Mouse (Mus musculus) limb, embryonic 12.5 days (tissue): ENCODE results near the gene Eva1b. TPM values are rescaled to one million over a fixed set of nuclear protein-coding genes. Genes with fewer than 3 reads are reported as not detected.

Experiments
- ATAC-seq: fragments of 200-750 bp; cut with Nextera tagmentation; 2 replicates; pipeline ENCODE4 v1.8.0; 2017; ENCODE audit warnings: low read depth, moderate TSS enrichment; ENCODE audit not compliant: insufficient number of reproducible peaks, insufficient read depth, low FRiP score, low TSS enrichment
- H3K27ac ChIP-seq: fragments of 300-500 bp; sonication (generic); 2 replicates; pipeline ENCODE4 v1.5.1; 2016; ENCODE audit warnings: mild to moderate bottlenecking, moderate library complexity
- H3K27me3 ChIP-seq: fragments of 300-500 bp; sonication (generic); 2 replicates; pipeline ENCODE4 v1.6.1; 2016; ENCODE audit warnings: mild to moderate bottlenecking, moderate library complexity
- H3K36me3 ChIP-seq: fragments of 300-500 bp; sonication (generic); 2 replicates; pipeline ENCODE4 v1.6.1; 2016; ENCODE audit warnings: mild to moderate bottlenecking, moderate library complexity
- H3K4me1 ChIP-seq: fragments of 300-500 bp; sonication (generic); replicated peaks from 2 replicates; pipeline ENCODE4 v1.6.1; 2016
- H3K4me2 ChIP-seq: fragments of 300-500 bp; sonication (generic); 2 replicates; pipeline ENCODE4 v1.6.1; 2016; ENCODE audit warnings: mild to moderate bottlenecking, moderate library complexity
- H3K4me3 ChIP-seq: fragments of 300-500 bp; sonication (generic); replicated peaks from 2 replicates; pipeline ENCODE4 v1.5.1; 2016; ENCODE audit warnings: mild to moderate bottlenecking
- H3K9ac ChIP-seq: fragments of 300-500 bp; sonication (generic); replicated peaks from 2 replicates; pipeline ENCODE4 v1.6.1; 2016; ENCODE audit warnings: mild to moderate bottlenecking, moderate library complexity
- H3K9me3 ChIP-seq: fragments of 300-500 bp; sonication (generic); 2 replicates; pipeline ENCODE4 v1.6.1; 2016; ENCODE audit warnings: mild to moderate bottlenecking, moderate library complexity
- WGBS: fragments of 180-500 bp; shearing (Covaris S2); methylation state at CpG from one replicate; pipeline ENCODE4 v1.1.7; 2016; 5-methylcytosine and 5-hydroxymethylcytosine counted together
- polyA plus RNA-seq: library from polyadenylated mRNA; unstranded; fragments of >200 nt; fragmentation: Nextera tagmentation; extraction: Ambion mirVana; gene quantifications from 2 replicates; pipeline ENCODE4 v1.2.1, GENCODE M21; 2016

The Eva1b gene
- 65.6 and 67.5 TPM in 2 replicates for polyA plus RNA-seq

DNA sequence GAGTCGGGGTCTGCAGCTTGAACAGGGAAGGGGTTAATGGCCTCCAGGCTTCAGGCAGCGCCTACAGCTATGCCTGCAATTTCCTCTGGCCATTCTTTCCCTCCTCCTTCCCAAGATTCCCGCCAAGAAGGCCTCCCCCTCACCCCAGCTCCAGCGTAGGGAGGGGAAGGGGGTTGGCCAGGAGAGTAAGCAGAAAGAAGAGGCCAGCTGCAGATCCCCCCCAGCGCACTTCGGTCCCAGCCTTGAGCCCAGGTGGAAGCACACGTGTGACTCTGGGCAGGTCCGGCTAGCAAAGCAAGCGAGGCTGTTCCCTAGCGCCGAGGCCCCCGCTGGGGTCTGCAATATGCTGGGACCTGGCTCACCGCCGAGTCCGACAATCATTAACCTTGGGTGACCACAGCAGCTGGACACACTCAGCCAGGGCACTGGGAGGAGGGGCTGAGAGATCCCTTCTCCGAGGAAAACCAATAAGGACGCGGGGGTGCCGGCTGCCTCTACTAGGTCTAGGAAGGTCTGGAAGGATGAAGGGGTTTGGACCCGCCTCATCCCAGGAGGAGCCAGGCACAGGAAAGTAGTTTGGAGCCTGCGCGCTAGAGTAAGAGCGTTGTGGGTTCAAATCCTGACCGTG lies at the start of gene Eva1b:
TSS of gene Eva1b (plus strand) at position 212 of the 628 bp plus-strand sequence.
- H3K27ac ChIP-seq, result peak within 1 kb of the TSS; percentile 98
- WGBS, result under 1% methylated on average over 23 of the region's 24 CpGs
- peak; percentile 43 for ATAC-seq
- H3K9me3 ChIP-seq, result no peaks in the 10 kb centered on the region
- H3K4me2 ChIP-seq, result peak within 1 kb of the TSS; percentile 99
- H3K36me3 ChIP-seq, result peaks cover 11% of the 10 kb centered on the region; the same call in 1 of the 2 replicates
- peak within 1 kb of the TSS; percentile 92 for H3K9ac ChIP-seq
- peaks cover 57% of the 10 kb centered on the region for H3K4me1 ChIP-seq
- peak within 1 kb of the TSS; percentile 80 for H3K4me3 ChIP-seq
- no peaks in the 10 kb centered on the region for H3K27me3 ChIP-seq

DNA sequence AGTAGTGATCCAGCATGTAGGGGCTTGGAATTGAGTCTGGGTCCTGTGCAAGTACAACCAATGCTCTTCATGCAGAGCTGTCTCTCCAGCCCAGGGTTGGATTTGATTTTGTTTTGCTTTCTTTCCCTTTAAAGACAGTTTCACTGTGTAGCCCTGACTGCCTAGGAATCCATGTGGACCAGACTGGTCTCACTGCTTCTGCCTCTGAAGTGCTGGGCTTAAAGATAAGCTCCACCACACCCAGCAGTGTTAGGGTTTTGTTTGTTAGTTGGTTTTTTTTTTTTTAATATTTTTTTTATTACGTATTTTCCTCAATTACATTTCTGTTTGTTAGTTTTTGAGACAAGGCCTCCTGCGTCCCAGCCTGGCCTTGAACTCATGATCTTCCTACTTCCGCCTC lies 48.2 kb upstream of the Eva1b start:
- WGBS, result 89% methylated on average over 3 of the region's 3 CpGs

DNA sequence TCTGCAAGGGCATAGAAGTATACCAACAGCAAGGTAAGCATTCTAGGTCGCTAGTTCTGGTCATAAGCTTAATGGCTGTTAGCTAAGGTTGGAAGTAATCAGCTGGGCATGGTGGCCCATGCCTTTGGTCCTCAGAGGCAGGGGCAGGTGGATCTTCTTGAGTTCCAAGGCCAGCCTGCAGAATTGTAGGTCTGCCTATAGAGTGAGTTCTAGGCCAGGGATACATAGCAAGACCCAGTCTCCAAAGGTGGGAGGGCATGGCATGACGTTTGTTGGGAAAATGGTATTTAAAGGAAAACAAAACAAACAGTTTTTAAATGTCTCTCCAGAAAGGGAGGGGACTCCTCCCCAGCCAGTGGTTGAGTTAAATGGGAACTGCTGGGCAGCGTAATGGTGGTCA lies 46.8 kb upstream of the Eva1b start:
- H3K27me3 ChIP-seq, result 0 out of 2 replicates have a peak, but pooled peaks cover 3% of the 10 kb centered on the region
- H3K4me1 ChIP-seq, result peaks cover 24% of the 10 kb centered on the region
- no peak overlapping the region for H3K9ac ChIP-seq
- no peak overlapping the region for H3K27ac ChIP-seq
- ATAC-seq, result no peak
- 86% methylated on average over 3 of the region's 3 CpGs for WGBS
- H3K36me3 ChIP-seq, result peaks cover 16% of the 10 kb centered on the region; the same call in 1 of the 2 replicates
- H3K4me2 ChIP-seq, result no peak overlapping the region
- no peaks in the 10 kb centered on the region for H3K9me3 ChIP-seq
- H3K4me3 ChIP-seq, result no peak overlapping the region

More for the DNA sequence above, 48.2 kb upstream of the Eva1b start:
- peaks cover 16% of the 10 kb centered on the region; the same call in 1 of the 2 replicates for H3K36me3 ChIP-seq
- H3K27me3 ChIP-seq, result no peaks in the 10 kb centered on the region
- peaks cover 13% of the 10 kb centered on the region for H3K4me1 ChIP-seq
- no peak overlapping the region for H3K27ac ChIP-seq
- no peak overlapping the region for H3K4me2 ChIP-seq
- H3K9me3 ChIP-seq, result no peaks in the 10 kb centered on the region
- ATAC-seq, result no peak
- no peak overlapping the region for H3K9ac ChIP-seq
- H3K4me3 ChIP-seq, result no peak overlapping the region

DNA sequence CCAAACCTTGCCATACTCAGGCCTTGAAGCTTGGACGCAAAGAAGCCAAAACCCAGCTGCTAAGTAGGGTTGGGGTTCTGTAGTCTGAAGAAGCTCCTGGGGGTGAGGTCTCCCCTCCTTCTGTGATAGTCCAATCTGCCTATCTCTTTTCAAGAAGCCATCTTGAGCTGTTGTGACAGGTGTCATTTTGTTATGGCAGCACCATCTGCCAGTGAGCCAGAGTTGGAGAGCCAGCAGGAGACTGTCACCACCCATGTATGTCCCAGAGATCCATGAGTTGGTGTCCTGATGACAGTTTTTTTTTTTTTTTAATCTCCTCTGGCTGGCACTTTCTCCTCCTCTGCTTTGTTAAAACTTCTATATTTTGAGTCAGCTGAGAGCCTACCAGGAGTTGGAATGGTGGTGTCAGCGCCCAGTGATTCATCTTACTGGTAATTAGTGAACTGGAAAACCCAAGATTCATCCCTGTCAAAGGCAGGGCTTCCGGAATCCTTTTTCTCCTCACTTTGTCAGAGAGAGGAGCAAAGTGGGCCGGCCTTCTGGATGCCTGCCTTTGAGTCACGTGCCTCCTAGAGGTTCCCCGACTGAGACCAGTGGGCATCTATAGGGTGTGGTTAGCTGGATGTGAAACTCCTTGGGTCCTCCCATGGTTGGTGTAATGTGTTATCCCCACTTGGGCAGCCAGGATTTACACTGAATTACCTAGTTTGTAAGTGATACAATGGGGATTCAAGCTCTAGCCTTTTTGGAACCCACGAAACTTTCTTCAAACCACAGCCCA lies 45.3 kb upstream of the Eva1b start:
- H3K9ac ChIP-seq, result no peak overlapping the region
- no peak for ATAC-seq
- 47% methylated on average over 7 of the region's 7 CpGs for WGBS
- H3K4me1 ChIP-seq, result peaks cover 27% of the 10 kb centered on the region
- no peak overlapping the region for H3K27ac ChIP-seq
- H3K4me2 ChIP-seq, result peak overlapping the region; percentile 96
- peaks cover 16% of the 10 kb centered on the region; the same call in 1 of the 2 replicates for H3K36me3 ChIP-seq
- no peak overlapping the region for H3K4me3 ChIP-seq
- 0 out of 2 replicates have a peak, but pooled peaks cover 3% of the 10 kb centered on the region for H3K27me3 ChIP-seq
- no peaks in the 10 kb centered on the region for H3K9me3 ChIP-seq

DNA sequence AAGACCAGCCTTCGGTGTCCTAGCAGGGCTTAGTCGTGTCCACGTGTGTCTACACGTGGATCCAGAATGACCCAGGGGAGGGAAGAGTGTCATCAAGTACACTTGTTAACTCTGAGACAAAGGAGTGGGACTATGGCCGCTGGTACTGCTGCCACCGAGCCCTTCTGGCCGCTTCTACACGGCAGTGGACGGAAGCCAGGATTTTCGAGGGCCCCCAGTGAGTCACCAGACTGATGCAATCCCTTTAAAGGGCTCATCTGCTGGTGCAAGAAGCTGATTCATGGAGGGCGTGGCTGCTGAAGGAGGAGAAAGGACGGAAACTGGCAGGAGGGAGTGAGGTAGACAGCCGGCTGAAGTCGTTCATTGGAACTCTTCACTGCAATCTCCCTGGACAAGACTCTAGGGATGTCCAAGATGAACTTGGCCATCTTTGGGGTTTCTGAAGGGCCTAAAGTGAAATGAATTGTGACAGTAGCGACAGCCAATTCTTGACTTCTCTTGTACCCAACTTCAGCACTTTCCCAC lies 44.4 kb upstream of the Eva1b start:
- H3K4me3 ChIP-seq, result peak overlapping the region; percentile 94
- H3K36me3 ChIP-seq, result peaks cover 15% of the 10 kb centered on the region; the same call in 1 of the 2 replicates
- H3K4me1 ChIP-seq, result peaks cover 31% of the 10 kb centered on the region
- H3K9me3 ChIP-seq, result no peaks in the 10 kb centered on the region
- WGBS, result 2% methylated on average over 15 of the region's 15 CpGs
- peak; percentile 27; the same call in 1 of the 2 replicates for ATAC-seq
- H3K27me3 ChIP-seq, result 0 out of 2 replicates have a peak, but pooled peaks cover 3% of the 10 kb centered on the region
- H3K9ac ChIP-seq, result peak overlapping the region; percentile 55; the same call in 1 of the 2 replicates
- peak overlapping the region; percentile 96 for H3K4me2 ChIP-seq
- H3K27ac ChIP-seq, result peak overlapping the region; percentile 60; the same call in 1 of the 2 replicates

DNA sequence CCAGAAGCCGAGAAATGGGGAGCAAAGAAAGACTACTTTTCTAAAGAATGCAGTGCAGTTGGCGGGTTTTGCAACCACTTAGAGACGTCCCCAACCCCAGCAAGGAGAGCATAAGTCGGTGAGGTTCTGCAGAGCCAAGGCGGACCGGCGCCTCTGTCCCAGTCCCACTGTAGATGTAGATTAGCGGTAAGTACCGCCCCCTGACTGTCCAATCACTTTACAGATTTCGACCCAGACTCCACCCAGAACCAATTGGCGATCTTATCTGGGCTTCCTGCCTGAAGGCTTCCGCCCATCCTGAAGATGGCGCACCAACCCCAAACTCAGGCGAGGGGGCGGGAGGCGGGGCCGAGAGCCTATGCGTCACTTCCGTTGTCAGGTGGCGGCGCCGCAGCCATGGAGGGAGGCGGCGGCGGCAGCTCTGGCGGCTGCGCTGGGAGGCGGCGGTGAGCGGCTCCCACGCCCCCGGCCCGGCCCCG lies 43.9 kb upstream of the Eva1b start, which contains the start of gene Stk40:
TSS of gene Stk40 (plus strand) at position 368 of the 479 bp plus-strand sequence.
- Histone ChIP-seq H3K27ac (peak within 1 kb of the TSS; percentile 60; the same call in 1 of the 2 replicates), H3K9ac (peak within 1 kb of the TSS; percentile 76), H3K36me3 (peaks cover 10% of the 10 kb centered on the region; the same call in 1 of the 2 replicates), H3K9me3 (no peaks in the 10 kb centered on the region), H3K4me1 (peaks cover 36% of the 10 kb centered on the region), H3K4me2 (peak within 1 kb of the TSS; percentile 96), H3K27me3 (0 out of 2 replicates have a peak, but pooled peaks cover 3% of the 10 kb centered on the region), H3K4me3 (peak within 1 kb of the TSS; percentile 94)
- peak; percentile 94 for ATAC-seq
- under 1% methylated on average over 33 of the region's 34 CpGs for WGBS

DNA sequence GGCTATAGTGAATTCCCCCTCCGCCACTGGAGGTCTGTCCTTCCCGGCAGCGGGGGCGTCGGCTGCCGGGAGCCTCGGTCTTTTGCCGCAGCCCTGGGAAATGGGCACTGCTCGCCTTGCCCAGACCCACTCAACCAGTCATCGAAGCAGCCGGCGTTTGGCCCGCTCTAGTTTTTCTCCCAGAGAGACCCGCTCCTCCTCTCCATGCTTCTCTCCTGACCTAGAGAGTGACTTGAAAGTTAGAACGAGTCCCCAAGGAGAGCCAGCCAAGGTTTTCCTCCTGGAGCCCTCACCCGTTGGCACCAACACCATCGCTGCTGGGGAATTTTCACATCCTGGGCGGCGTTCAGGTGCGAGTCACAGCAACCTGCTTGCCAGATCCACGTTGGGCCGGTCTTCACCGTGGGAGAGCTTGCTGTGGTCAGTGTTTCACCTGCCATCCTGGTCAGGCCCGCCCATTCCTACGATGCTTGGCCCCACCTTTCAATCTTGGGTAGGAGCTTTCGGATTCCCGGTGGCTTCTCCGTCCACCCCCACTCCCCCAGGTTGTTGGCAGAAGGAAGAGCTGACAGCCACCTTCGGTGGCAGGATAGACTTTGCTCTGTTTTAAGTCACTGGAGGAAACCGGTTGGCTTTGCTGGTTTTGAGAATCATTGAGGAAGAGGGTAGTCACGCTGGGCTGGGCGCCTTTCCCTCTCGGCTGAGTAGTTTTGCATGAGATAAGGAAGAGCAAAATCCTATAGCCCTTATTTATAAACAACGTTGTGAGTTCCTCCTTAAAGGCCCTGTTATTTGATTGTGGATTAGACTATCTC lies 43.1 kb upstream of the Eva1b start:
- Histone ChIP-seq H3K27me3 (0 out of 2 replicates have a peak, but pooled peaks cover 3% of the 10 kb centered on the region), H3K9me3 (no peaks in the 10 kb centered on the region), H3K4me3 (peak overlapping the region; percentile 94), H3K36me3 (peaks cover 3% of the 10 kb centered on the region; the same call in 1 of the 2 replicates), H3K27ac (no peak overlapping the region), H3K9ac (peak overlapping the region; percentile 76), H3K4me1 (peaks cover 40% of the 10 kb centered on the region), H3K4me2 (peak overlapping the region; percentile 96)
- WGBS, result 4% methylated on average over 33 of the region's 34 CpGs
- ATAC-seq, result peak; percentile 22

DNA sequence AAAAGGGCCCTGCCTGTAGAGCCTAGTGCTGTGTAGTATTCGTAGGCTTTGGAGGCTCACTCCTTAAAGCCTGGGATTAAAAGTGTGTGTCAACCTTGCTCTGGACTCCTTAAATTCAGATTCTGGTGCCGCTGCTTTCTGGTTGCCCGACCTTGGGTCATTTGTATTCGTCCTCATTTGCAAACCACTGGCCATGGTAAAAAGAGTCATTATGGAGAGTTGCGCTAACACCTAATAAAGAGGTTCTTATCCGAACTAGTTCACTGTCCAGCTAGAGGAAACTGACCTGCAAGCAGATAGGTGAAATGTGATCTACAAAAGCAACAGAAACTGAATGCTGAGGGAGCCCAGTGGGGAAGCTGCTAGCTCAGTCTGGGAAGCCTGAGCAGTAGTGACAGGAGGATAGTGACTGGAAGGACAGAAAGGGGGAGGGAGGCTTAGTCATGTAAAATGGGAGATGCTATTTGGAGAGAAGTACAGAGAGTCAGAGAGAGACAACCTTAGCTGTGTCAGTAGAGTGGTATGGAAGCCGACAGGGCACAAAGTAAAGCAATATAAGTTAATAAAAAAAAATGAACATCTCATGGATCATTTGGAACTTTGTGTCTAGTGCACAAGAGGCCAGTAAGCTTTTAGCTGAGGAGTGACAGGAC lies 42.3 kb upstream of the Eva1b start:
- H3K36me3 ChIP-seq, result no peaks in the 10 kb centered on the region
- H3K9me3 ChIP-seq, result no peaks in the 10 kb centered on the region
- 50% methylated on average over 7 of the region's 7 CpGs for WGBS
- no peak overlapping the region for H3K27ac ChIP-seq
- H3K4me3 ChIP-seq, result peak overlapping the region; percentile 94; the same call in 1 of the 2 replicates
- no peak for ATAC-seq
- H3K9ac ChIP-seq, result no peak overlapping the region
- 0 out of 2 replicates have a peak, but pooled peaks cover 3% of the 10 kb centered on the region for H3K27me3 ChIP-seq
- H3K4me2 ChIP-seq, result peak overlapping the region; percentile 96
- H3K4me1 ChIP-seq, result peaks cover 46% of the 10 kb centered on the region

DNA sequence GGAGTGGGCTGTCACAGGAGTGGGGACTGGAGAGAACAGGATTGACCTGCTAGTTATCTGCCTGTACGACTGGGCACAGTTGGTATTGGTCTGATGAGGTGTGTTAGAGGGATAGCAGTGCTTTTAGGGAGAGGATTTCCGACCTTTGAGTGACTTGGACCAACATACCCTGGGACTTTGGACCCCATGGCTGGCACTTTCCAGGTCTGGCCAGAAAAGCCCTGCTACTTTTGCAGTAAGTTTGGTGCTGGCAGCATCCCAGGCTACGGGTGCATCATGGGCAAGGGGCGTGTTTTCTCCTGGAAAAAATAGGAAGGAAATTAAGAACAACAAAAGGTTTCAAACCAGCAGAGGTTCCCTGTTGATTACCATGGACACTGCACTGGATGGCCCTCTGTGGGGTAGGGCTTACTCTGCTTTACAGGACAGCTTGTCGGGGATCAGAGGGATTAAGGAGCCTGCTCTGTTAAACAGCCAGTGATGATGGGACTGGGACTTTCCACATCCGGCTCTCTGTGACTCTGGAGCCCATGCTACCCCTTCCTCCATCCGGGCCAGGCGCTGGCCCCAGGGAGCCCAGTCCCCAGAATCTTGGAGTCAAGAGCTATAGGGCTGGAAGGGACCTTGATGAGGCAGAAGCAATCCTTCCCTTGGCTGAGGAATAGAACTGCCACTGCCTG lies 39.3 kb upstream of the Eva1b start:
- Histone ChIP-seq H3K27ac (no peak overlapping the region), H3K4me1 (peaks cover 52% of the 10 kb centered on the region), H3K4me3 (no peak overlapping the region), H3K36me3 (no peaks in the 10 kb centered on the region), H3K9me3 (no peaks in the 10 kb centered on the region), H3K27me3 (0 out of 2 replicates have a peak, but pooled peaks cover 3% of the 10 kb centered on the region), H3K4me2 (no peak overlapping the region), H3K9ac (peak overlapping the region; percentile 31; the same call in 1 of the 2 replicates)
- 45% methylated on average over 8 of the region's 8 CpGs for WGBS
- ATAC-seq, result no peak
